Mouse (Mus musculus) limb, embryonic 13.5 days (tissue): ENCODE results near the gene Sspn. TPM values are rescaled to one million over a fixed set of nuclear protein-coding genes. Genes with fewer than 3 reads are reported as not detected.

Experiments used
- ATAC-seq: fragments of 200-750 bp; cut with Nextera tagmentation; 2 replicates; pipeline ENCODE4 v1.8.0; 2017; ENCODE audit warnings: low read depth, moderate number of reproducible peaks, moderate TSS enrichment; ENCODE audit not compliant: low FRiP score
- H3K27ac ChIP-seq: fragments of 300-500 bp; sonication (generic); 2 replicates; pipeline ENCODE4 v1.5.1; 2015; ENCODE audit warnings: inconsistent platforms, mild to moderate bottlenecking, moderate library complexity
- H3K27me3 ChIP-seq: fragments of 300-500 bp; sonication (generic); 2 replicates; pipeline ENCODE4 v1.6.1; 2015; ENCODE audit warnings: mild to moderate bottlenecking, inconsistent platforms
- H3K36me3 ChIP-seq: fragments of 300-500 bp; sonication (generic); 2 replicates; pipeline ENCODE4 v1.6.1; 2015; ENCODE audit warnings: inconsistent platforms, mild to moderate bottlenecking, moderate library complexity
- H3K4me1 ChIP-seq: fragments of 300-500 bp; sonication (generic); 2 replicates; pipeline ENCODE4 v1.6.1; 2015; ENCODE audit warnings: inconsistent platforms
- H3K4me2 ChIP-seq: fragments of 300-500 bp; sonication (generic); replicated peaks from 2 replicates; pipeline ENCODE4 v1.6.1; 2015; ENCODE audit warnings: inconsistent platforms, mild to moderate bottlenecking, moderate library complexity
- H3K4me3 ChIP-seq: fragments of 300-500 bp; sonication (generic); 2 replicates; pipeline ENCODE4 v1.5.1; 2015; ENCODE audit warnings: moderate library complexity, mild to moderate bottlenecking, inconsistent platforms
- H3K9ac ChIP-seq: fragments of 300-500 bp; sonication (generic); 2 replicates; pipeline ENCODE4 v1.6.1; 2015; ENCODE audit warnings: mild to moderate bottlenecking, inconsistent platforms
- H3K9me3 ChIP-seq: fragments of 300-500 bp; sonication (generic); 2 replicates; pipeline ENCODE4 v1.6.1; 2016; ENCODE audit warnings: inconsistent platforms
- WGBS: fragments of 180-500 bp; shearing (Covaris S2); methylation state at CpG from one replicate; pipeline ENCODE4 v1.1.7; 2015; 5-methylcytosine and 5-hydroxymethylcytosine counted together
- polyA plus RNA-seq: library from polyadenylated mRNA; unstranded; fragments of >200 nt; fragmentation: Nextera tagmentation; extraction: Ambion mirVana; gene quantifications from 2 replicates; pipeline ENCODE4 v1.2.1, GENCODE M21; 2015

The Sspn gene
- polyA plus RNA-seq, result 16.4 and 16.5 TPM in 2 replicates

DNA sequence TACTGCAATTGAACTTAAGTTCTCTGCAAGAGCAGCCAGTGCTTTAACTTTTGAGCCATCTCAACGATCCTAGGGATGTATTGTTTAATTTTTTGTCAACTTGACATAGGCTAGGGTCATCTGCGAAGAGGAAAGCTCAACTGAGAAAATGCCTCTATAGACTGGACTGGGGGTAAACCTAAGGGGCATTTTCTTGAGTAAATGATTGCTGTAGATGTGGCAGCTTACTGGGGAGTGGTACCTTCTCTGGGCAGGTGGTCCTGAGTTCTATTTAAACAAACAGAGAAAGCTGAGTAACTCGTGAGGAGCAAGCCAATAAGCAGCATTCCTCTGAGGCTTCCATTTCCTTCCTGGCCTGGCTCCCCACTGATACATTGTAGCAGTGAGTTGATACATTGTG, at the start of gene Sspn:
Sspn (plus strand) TSS at position 301 of the 400 bp plus-strand sequence.
- Histone ChIP-seq H3K9me3 (no peaks in the 10 kb centered on the region), H3K27ac (no peak within 1 kb of the TSS), H3K4me1 (peaks cover 19% of the 10 kb centered on the region), H3K4me2 (no peak within 1 kb of the TSS), H3K27me3 (no peaks in the 10 kb centered on the region), H3K4me3 (no peak within 1 kb of the TSS), H3K36me3 (no peaks in the 10 kb centered on the region), H3K9ac (no peak within 1 kb of the TSS)
- WGBS, result 73% methylated on average over 3 of the region's 3 CpGs
- ATAC-seq, result no peak

DNA sequence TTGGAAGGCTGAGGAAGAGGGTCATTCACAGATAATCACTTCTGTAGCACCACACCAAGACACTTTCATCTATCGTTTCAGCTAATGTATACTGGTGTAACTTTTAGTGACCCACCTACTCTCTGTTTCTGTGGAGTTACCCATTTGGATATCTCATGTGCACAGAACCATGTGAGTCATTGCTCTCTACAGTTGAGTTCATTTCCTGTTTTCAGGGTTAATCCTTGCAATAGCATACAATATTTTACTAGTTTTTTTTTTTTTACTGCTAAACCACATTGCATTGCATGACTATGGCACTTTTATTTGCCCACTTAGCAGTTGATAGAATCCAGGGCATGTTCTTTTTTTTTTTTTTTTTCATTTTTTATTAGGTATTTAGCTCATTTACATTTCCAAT, 48.4 kb upstream of the Sspn start:
- Histone ChIP-seq H3K4me1 (no peaks in the 10 kb centered on the region), H3K9me3 (peaks cover 6% of the 10 kb centered on the region; the same call in 1 of the 2 replicates), H3K36me3 (no peaks in the 10 kb centered on the region), H3K9ac (no peak overlapping the region), H3K27ac (no peak overlapping the region), H3K4me3 (no peak overlapping the region), H3K27me3 (no peaks in the 10 kb centered on the region), H3K4me2 (no peak overlapping the region)
- WGBS, result 65% methylated on average over 1 of the region's 1 CpGs
- ATAC-seq, result no peak

DNA sequence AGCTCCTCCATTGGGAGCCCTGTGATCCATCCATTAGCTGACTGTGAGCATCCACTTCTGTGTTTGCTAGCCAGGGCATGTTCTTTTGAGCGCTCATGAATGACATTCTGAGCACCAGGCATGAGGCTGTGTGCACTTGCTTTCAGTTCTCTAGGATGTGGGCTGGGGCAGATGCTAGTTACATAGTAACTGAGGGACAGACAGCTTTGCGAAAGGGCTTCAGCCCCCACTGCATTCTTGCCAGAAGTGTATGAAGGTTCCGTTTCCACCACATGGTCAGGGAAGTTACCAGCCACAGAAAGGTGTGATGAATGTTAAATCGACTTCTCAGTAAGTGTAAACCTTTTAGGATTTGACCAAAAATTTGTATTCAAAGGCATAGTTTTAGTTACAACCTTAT, 47.8 kb upstream of the Sspn start:
- peaks cover 6% of the 10 kb centered on the region; the same call in 1 of the 2 replicates for H3K9me3 ChIP-seq
- 80% methylated on average over 4 of the region's 4 CpGs for WGBS
- H3K4me2 ChIP-seq, result no peak overlapping the region
- no peak overlapping the region for H3K4me3 ChIP-seq
- no peaks in the 10 kb centered on the region for H3K4me1 ChIP-seq
- no peaks in the 10 kb centered on the region for H3K27me3 ChIP-seq
- no peak for ATAC-seq
- H3K9ac ChIP-seq, result no peak overlapping the region
- no peak overlapping the region for H3K27ac ChIP-seq
- H3K36me3 ChIP-seq, result no peaks in the 10 kb centered on the region

DNA sequence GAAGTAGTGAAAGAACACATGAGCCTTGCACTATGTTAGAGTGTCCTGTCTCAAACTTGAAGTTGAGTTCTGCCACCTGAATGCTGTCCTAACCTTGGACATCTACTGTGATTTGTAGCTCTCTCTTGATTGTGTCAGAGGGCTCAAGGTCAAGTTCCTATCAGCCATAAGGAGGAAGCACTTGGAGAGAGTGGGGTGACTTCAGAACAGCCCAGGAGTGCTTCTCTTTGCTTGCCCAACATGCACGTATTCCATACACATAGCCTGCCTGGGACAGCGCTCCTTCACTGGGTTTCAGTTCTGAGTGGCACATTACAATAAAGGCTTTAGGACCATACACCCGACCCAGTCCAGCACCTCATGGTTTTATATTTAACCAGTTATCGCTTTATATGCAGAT, 46.4 kb upstream of the Sspn start:
- no peaks in the 10 kb centered on the region for H3K9me3 ChIP-seq
- no peak for ATAC-seq
- no peaks in the 10 kb centered on the region for H3K4me1 ChIP-seq
- H3K9ac ChIP-seq, result no peak overlapping the region
- H3K4me2 ChIP-seq, result no peak overlapping the region
- H3K27me3 ChIP-seq, result no peaks in the 10 kb centered on the region
- no peak overlapping the region for H3K4me3 ChIP-seq
- no peak overlapping the region for H3K27ac ChIP-seq
- no peaks in the 10 kb centered on the region for H3K36me3 ChIP-seq
- WGBS, result 85% methylated on average over 4 of the region's 4 CpGs

DNA sequence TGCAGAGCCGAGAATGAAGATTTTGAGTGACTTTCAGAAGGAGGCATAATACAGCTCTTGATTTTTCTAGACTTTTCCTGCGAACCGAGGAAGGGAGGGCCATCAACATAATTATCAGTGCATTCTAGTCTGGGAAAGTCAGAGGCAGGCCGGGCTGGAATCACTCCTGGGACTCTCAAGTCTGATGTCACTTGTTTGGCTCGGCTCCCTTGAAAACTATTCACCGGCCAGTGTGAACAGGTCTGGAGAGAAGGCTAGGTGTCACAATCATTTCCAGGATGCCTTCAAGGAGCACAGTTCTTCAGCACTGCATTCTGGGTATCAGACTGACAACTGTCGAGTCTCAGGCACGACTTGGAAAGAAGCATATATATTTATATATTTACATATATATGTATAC, 45.2 kb upstream of the Sspn start:
- H3K9ac ChIP-seq, result no peak overlapping the region

DNA sequence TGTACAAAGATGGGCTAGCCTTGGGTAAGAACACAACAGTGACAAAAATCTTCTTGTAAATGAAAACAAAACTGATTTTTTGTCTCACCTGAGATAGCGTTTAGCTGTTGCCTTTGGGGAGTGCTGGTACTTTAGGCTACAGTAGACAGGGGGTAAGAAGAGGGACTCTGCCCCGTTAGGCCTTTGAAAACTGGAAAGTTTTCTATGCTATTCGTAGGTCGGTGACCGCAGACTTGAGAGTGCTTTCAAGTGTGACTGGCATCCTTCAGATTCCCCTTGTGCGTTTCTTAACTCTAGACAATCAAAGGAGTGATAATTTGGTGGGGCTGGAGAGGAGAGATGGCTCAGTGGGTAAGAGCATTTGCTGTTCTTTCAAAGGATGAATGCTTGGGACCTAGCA, 43.7 kb upstream of the Sspn start:
- ATAC-seq, result no peak
- Histone ChIP-seq H3K27ac (no peak overlapping the region), H3K9me3 (no peaks in the 10 kb centered on the region), H3K36me3 (no peaks in the 10 kb centered on the region), H3K27me3 (no peaks in the 10 kb centered on the region), H3K4me1 (no peaks in the 10 kb centered on the region), H3K9ac (no peak overlapping the region), H3K4me3 (no peak overlapping the region), H3K4me2 (no peak overlapping the region)
- WGBS, result 84% methylated on average over 6 of the region's 6 CpGs

More for the DNA sequence above, 45.2 kb upstream of the Sspn start:
- no peak for ATAC-seq
- 70% methylated on average over 8 of the region's 8 CpGs for WGBS
- no peaks in the 10 kb centered on the region for H3K27me3 ChIP-seq
- H3K4me2 ChIP-seq, result no peak overlapping the region
- no peak overlapping the region for H3K27ac ChIP-seq
- H3K9me3 ChIP-seq, result no peaks in the 10 kb centered on the region
- H3K4me3 ChIP-seq, result no peak overlapping the region
- H3K36me3 ChIP-seq, result no peaks in the 10 kb centered on the region
- no peaks in the 10 kb centered on the region for H3K4me1 ChIP-seq

DNA sequence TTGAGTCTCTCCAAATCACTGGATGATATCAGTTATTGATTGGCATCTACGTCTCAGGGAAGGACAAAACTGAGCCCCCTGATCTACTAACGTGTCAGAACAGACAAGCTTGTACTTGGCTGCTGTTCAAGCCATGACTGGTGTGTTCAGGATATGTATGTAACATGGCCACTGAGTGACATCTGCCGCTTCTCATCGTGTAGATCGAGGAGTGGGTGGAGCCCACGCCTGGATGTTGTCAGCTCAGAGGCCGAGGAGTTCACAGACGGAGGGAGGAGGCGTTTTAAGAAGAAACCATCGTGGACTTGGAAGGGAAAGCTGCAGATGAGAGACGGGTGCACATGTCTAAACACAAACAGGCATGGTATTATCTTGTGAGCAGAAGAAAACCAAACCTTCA, 39.5 kb upstream of the Sspn start:
- H3K4me1 ChIP-seq, result peaks cover 9% of the 10 kb centered on the region
- 83% methylated on average over 11 of the region's 11 CpGs for WGBS
- no peaks in the 10 kb centered on the region for H3K36me3 ChIP-seq
- no peak overlapping the region for H3K4me3 ChIP-seq
- H3K9me3 ChIP-seq, result no peaks in the 10 kb centered on the region
- H3K4me2 ChIP-seq, result no peak overlapping the region
- H3K27ac ChIP-seq, result no peak overlapping the region
- H3K9ac ChIP-seq, result no peak overlapping the region
- ATAC-seq, result no peak
- no peaks in the 10 kb centered on the region for H3K27me3 ChIP-seq

DNA sequence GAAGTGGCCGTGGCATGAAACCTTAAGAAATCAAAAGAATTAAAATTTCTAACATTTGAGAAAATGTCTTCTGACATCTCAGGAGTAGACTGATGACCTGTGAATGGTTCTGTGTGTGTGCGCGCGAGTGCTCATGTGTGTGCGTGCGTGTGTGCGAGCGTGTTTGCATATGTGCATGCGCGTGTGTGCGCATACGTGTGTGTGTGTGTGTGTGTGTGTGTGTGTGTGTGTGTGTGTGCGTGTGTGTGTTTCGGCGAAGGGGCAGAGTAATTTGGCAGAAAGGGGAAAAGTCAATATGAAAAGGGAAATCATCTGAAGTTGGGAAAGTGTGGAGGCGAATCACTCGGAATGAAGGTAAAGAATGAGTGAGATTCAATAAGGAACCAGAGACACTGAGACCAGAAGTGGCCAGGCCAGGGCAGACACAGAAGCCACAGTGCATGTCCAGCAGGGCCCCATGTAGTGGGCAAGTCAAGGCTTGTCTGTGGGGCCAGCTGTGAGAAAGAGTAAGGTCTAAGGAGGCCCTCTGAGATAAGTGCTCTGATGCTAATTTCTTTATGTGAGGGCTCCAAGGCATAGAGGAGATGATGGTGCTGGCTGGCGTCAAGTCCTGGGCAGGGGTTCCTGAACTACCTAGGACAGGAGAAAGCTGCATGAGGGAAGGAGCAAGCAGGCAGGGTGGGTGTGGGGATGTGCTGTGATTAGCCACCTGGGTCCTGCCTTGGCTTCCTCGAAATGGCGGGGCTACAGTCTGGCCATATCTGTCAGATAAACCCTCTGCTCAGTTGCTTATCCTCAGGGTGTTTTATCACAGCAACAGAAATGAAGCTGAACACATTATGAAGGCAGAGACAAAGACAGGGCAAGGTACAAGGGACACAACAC, 38.8 kb upstream of the Sspn start:
- no peaks in the 10 kb centered on the region for H3K27me3 ChIP-seq
- no peak overlapping the region for H3K9ac ChIP-seq
- H3K9me3 ChIP-seq, result no peaks in the 10 kb centered on the region
- no peaks in the 10 kb centered on the region for H3K36me3 ChIP-seq
- 93% methylated on average over 20 of the region's 20 CpGs for WGBS
- no peak overlapping the region for H3K27ac ChIP-seq
- ATAC-seq, result no peak
- peaks cover 9% of the 10 kb centered on the region for H3K4me1 ChIP-seq
- H3K4me3 ChIP-seq, result no peak overlapping the region
- H3K4me2 ChIP-seq, result no peak overlapping the region

DNA sequence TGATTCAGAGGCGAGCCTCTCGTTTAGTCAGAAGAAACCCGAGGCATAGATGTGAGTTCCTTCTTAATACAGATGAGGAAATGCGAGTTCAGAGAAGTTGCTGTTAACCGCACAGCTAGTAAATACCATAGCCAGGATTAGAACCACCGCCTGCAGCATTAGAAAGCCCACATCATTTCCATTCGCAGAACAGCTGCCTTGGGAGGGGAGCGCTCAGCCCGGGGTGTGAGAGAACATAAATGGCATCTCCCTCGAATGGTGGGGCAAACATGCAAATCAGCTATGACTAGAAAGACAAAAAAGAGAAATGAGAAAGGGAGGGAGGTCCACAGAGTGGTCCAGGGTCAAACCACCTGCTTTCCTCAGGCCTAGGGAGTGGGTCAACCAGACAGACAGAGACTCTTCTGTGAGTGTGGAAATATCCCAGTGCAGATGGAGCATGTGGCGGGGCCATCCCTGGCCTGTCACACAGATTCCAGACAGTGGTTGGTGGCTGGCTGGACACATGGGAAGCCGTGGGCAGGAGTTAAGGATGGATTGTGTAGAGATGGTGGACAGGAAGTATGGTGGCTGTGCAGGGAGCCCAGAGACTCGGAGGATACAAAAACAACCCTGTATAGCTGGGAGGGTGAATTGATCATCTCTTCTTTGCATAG, 37.9 kb upstream of the Sspn start:
- Histone ChIP-seq H3K4me3 (no peak overlapping the region), H3K27ac (no peak overlapping the region), H3K4me2 (no peak overlapping the region), H3K4me1 (peaks cover 9% of the 10 kb centered on the region), H3K27me3 (no peaks in the 10 kb centered on the region), H3K9me3 (no peaks in the 10 kb centered on the region), H3K9ac (no peak overlapping the region), H3K36me3 (no peaks in the 10 kb centered on the region)
- WGBS, result 79% methylated on average over 13 of the region's 13 CpGs
- no peak for ATAC-seq

DNA sequence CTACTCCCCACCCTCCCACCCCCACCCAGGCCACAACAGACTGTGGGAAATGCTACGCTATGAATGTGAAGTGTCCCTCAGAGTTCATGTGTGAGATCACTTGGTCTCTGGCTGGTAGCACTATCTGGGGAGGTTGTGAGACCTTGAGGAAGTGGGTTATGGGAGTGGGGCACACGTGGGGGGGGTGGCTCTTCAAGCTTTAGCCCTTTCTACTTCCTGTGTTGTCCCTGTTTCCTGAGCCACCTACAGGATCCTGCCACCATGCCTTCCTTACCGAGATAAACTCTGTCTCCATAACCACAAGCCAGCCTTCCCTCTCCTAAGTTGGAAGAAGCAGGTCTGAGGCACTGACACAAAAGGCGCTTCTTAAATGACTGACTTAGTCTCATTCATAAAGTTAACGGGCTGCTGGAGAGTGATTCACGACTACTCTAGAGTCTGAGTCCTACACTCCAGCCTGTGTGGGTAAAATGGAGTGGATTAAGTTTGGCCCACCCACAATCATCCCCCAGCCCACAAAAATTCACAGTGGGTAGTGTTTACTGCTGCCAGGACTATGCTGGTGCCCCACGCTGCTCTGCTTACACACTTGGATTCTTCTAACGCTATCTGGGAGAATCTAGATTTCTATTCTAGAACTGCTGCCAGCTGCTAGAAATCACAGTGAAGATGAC, 36.6 kb upstream of the Sspn start:
- Histone ChIP-seq H3K9me3 (no peaks in the 10 kb centered on the region), H3K4me1 (peaks cover 9% of the 10 kb centered on the region), H3K27me3 (no peaks in the 10 kb centered on the region), H3K27ac (no peak overlapping the region), H3K36me3 (no peaks in the 10 kb centered on the region), H3K4me3 (no peak overlapping the region), H3K4me2 (no peak overlapping the region), H3K9ac (no peak overlapping the region)
- no peak for ATAC-seq
- WGBS, result 60% methylated on average over 8 of the region's 8 CpGs

DNA sequence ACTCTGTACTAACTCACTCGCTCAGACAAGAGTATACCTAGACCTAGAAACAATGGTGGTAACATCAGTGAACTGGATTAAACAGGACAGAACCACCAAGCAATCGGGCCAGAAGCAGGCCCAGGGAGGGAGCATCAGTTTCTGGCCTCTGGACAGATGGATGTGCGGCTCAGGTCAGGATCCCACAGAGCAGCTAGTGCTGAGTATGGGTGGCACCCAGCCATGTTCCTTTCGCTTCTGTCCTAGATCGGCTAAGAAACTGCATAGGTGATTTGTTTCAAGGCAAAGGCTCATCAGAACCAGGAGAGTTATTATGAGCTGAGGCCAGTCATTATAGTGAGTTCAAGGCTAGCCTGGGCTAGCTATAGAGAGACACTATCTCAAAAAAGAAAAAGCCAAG, 27.3 kb upstream of the Sspn start:
- H3K27ac ChIP-seq, result no peak overlapping the region
- ATAC-seq, result no peak
- no peaks in the 10 kb centered on the region for H3K9me3 ChIP-seq
- WGBS, result 92% methylated on average over 5 of the region's 5 CpGs
- no peak overlapping the region for H3K9ac ChIP-seq
- H3K4me1 ChIP-seq, result no peaks in the 10 kb centered on the region
- H3K36me3 ChIP-seq, result no peaks in the 10 kb centered on the region
- H3K4me2 ChIP-seq, result no peak overlapping the region
- no peaks in the 10 kb centered on the region for H3K27me3 ChIP-seq
- H3K4me3 ChIP-seq, result no peak overlapping the region

DNA sequence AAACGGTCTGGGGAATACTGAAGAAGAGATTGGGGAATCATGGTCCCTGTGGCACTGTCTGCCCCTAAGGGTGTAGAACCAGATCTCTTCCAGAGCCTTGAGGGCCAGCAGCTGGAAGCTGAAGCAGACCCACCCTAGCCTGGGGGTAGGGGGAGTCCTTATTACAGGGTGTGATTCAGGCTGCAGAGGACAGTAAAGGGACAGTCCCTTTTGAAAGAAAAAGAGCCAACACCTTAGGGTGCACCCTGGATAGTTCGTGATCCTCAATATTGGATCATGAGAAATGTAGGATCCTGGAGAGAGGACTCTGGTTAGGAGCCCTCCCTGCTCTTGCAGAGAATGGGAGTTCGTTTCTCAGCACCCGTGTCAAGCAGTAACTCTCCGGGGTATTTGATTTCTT, 26.8 kb upstream of the Sspn start:
- Histone ChIP-seq H3K4me2 (no peak overlapping the region), H3K9me3 (no peaks in the 10 kb centered on the region), H3K27ac (no peak overlapping the region), H3K27me3 (no peaks in the 10 kb centered on the region), H3K9ac (no peak overlapping the region), H3K36me3 (no peaks in the 10 kb centered on the region), H3K4me1 (no peaks in the 10 kb centered on the region), H3K4me3 (no peak overlapping the region)
- ATAC-seq, result no peak
- 77% methylated on average over 5 of the region's 5 CpGs for WGBS
